Mouse (Mus musculus): ENCODE data around the gene Dcdc2c. TPM values are rescaled to one million over a fixed set of nuclear protein-coding genes. Genes with fewer than 3 reads are reported as not detected.

Gene Dcdc2c
- polyA plus RNA-seq, 1 experiment from 2014 or later = 0.12 TPM

DNA sequence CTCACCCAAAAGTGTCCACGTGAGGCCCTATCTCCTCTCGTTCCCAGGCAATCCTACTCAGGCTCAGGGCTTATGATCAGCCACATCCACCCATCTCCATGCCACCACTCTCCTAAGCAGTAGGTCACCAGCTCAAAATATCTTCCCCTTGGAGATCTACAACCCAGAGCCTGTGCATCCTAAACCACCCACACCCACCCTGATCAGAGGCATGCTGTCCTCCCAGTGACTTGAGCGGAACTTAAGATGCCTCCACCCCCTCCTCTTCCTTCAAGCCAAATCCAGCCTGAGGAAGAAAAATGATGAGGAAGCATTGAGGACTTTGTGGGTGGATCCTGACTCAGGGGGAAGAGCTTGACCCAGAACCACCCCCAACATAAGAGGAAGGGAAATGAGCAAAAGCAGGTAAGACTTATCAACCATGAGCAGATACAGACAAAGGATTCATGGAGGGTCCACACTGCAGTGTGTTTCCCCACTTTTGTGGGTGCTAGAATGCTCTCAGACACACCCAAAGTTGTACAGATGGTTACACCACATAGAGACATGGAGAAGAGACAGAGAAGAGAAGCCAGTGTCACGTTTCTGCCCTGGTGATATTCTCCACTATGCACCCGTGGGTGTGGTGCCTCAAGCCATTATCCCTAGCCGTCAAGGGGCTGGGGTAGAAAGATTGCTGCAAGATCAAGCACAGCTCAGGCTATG is 23.3 kb upstream of the Dcdc2c start:
- WGBS = 67% methylated on average over 6 of the region's 6 CpGs
- H3K9ac ChIP-seq = no peak overlapping the region
- H3K4me1 ChIP-seq = no peaks in the 10 kb centered on the region
- H3K4me3 ChIP-seq (replicated peaks) = no peak overlapping the region
- no peaks in the 10 kb centered on the region for H3K36me3 ChIP-seq
- no peak for ATAC-seq (ENCODE audit: insufficient read depth, low FRiP score, low read depth)
- H3K27ac ChIP-seq = no peak overlapping the region
- H3K9me3 ChIP-seq = no peaks in the 10 kb centered on the region
- H3K27me3 ChIP-seq (replicated peaks) = no peaks in the 10 kb centered on the region
- H3K4me2 ChIP-seq = no peak overlapping the region

DNA sequence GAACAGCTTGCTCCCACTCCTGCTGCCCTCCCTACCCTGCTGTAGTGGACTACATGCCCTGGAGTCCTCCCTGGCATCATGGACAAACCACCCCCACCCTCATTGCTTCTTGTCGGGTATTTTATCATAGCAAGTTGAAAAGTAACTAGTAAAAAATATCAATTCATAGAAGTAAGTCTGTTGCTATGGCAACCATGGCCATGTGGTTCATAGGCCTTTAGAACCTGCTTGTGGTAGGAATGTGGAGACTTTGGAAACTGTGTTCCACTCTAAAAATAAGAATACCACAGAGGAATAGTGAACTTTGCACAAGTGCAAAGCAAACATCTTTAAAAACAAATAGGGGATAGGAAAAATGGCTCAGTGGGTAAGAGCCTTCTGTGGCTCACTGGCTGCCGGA is 20.0 kb upstream of the Dcdc2c start:
- WGBS = 77% methylated on average over 2 of the region's 2 CpGs
- Histone ChIP-seq H3K4me3 (replicated peaks) (no peak overlapping the region), H3K27me3 (replicated peaks) (no peaks in the 10 kb centered on the region), H3K27ac (no peak overlapping the region), H3K4me1 (no peaks in the 10 kb centered on the region), H3K36me3 (no peaks in the 10 kb centered on the region), H3K9me3 (no peaks in the 10 kb centered on the region), H3K4me2 (no peak overlapping the region), H3K9ac (no peak overlapping the region)
- ATAC-seq (ENCODE audit: insufficient read depth, low FRiP score, low read depth) = no peak

DNA sequence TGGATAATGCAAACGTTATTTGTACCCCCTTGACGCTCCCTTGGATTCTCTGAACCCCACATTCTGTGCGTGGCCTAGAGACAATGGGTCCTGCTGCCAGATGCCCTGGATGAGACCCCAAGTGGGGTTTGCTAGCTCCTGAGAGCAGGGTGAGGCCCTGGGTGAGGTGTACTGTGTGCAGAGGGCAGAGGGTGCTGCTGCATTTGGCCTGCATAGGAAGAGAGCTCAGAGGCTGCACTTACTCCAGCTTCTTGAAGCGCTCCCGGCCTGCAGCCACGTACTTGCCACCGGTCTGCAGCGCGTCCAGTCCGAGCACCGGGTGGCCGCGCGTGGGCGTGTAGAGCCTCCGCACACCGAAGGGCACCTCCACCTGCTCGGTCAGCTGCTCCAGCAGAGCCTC is 424 bp downstream of the Dcdc2c start:
- Histone ChIP-seq H3K27ac (no peak overlapping the region), H3K4me1 (no peaks in the 10 kb centered on the region), H3K4me3 (replicated peaks) (no peak overlapping the region), H3K36me3 (no peaks in the 10 kb centered on the region), H3K9ac (no peak overlapping the region), H3K4me2 (no peak overlapping the region), H3K9me3 (no peaks in the 10 kb centered on the region), H3K27me3 (replicated peaks) (no peaks in the 10 kb centered on the region)
- no peak for ATAC-seq (ENCODE audit: insufficient read depth, low FRiP score, low read depth)
- 61% methylated on average over 18 of the region's 18 CpGs for WGBS

DNA sequence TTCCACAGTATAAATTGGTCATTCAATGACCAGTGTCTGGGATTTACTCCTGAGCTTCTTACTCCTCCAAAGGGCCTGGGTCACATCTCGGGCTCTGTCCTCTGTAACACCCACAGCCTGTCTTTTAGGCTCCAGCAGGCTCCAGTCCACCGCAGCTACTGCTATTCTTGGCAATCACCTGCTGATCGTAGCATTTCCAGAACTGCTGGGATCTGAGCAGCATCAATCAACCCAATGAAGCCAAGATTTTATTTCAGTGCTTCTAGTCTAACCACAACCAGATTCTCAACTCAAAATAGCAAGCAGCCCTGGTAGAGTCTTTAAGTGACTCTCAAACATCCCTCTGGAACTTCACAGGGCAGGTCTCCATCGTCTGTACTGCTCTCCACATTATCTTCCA is 3.3 kb downstream of the Dcdc2c start:
- H3K27ac ChIP-seq = no peak overlapping the region
- WGBS = 52% methylated on average over 4 of the region's 4 CpGs
- no peak overlapping the region for H3K4me3 ChIP-seq (replicated peaks)
- no peak overlapping the region for H3K9ac ChIP-seq
- no peak overlapping the region for H3K4me2 ChIP-seq
- H3K9me3 ChIP-seq = no peaks in the 10 kb centered on the region
- ATAC-seq (ENCODE audit: insufficient read depth, low FRiP score, low read depth) = no peak
- H3K27me3 ChIP-seq (replicated peaks) = no peaks in the 10 kb centered on the region
- no peaks in the 10 kb centered on the region for H3K4me1 ChIP-seq
- H3K36me3 ChIP-seq = no peaks in the 10 kb centered on the region

DNA sequence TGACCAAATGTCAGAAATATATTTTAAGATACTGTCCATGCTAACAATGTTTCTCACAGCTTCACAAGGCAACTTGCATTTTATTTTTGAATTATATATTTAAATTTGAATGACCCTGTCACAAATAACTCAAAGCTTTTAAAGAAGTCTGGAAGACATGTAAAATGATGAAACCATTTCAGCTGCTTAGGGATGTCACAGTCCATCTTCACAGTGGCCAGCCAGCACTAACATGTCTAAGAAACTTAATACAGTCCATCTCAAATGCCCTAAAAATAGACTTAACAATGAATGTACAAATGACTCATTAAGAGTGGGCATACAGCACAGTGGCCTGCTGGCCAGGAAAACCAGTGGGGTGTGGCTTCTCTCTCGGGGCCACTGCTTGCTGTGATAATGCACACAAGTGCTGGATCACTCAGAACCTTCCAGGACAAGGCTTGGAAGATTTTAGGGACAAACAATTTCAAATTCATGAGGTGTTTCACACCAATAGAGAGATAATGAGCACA is 37.9 kb downstream of the Dcdc2c start:
- Histone ChIP-seq H3K27me3 (replicated peaks) (no peaks in the 10 kb centered on the region), H3K4me3 (replicated peaks) (no peak overlapping the region), H3K36me3 (no peaks in the 10 kb centered on the region), H3K4me2 (no peak overlapping the region), H3K4me1 (no peaks in the 10 kb centered on the region), H3K27ac (no peak overlapping the region), H3K9ac (no peak overlapping the region), H3K9me3 (no peaks in the 10 kb centered on the region)
- 29% methylated on average over 1 of the region's 1 CpGs for WGBS
- no peak for ATAC-seq (ENCODE audit: insufficient read depth, low FRiP score, low read depth)

DNA sequence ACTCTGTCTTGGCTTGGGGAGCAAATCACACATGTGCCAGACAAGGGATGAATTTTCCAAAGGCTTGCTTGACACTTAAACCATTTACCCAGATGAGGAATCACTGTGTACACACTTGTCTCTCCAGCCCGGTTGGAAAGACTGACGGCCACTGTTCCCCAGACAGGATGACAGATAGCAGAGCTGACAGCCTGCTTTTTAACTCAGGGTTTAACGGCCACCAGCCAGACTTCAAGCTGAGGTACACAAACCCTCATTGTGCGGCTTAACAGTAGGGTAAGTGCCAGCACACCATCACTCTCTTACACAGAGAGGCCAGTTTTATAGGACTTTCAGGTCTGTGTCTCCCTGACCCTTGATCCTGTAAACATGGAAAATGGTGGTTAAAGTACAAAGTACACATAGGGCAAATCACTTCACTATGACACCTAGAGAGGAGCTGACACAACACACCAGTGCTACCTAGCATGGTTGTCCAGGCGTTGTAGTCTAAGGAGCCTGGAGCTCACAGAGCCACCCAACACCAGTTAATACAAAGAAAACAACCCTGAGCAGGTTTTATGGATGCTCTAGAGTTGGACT is 42.4 kb downstream of the Dcdc2c start:
- no peak overlapping the region for H3K9ac ChIP-seq
- no peak overlapping the region for H3K4me3 ChIP-seq (replicated peaks)
- no peaks in the 10 kb centered on the region for H3K36me3 ChIP-seq
- no peaks in the 10 kb centered on the region for H3K4me1 ChIP-seq
- no peak for ATAC-seq (ENCODE audit: insufficient read depth, low FRiP score, low read depth)
- H3K27ac ChIP-seq = no peak overlapping the region
- no peak overlapping the region for H3K4me2 ChIP-seq
- no peaks in the 10 kb centered on the region for H3K9me3 ChIP-seq
- no peaks in the 10 kb centered on the region for H3K27me3 ChIP-seq (replicated peaks)
- 28% methylated on average over 5 of the region's 5 CpGs for WGBS

DNA sequence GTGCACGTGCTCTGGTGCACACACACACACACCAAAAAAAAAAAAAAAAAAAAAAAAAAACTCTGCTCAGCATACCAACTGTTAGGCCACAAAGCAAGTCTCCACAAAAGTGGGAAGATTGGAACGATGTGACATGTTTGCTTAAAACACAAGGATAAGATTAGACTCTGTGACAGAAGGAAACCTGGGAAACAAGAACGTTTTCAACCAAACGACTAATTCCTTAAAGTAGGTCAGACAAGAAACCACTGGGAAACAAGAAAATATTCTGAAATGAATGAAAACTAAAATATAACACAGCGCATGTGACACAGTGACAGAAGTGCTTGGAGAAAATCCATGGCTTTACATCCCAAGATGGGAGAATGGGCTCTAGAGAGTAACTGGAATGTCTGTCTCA is 57.9 kb downstream of the Dcdc2c start:
- H3K4me3 ChIP-seq (replicated peaks) = no peak overlapping the region
- no peaks in the 10 kb centered on the region for H3K27me3 ChIP-seq (replicated peaks)
- H3K9me3 ChIP-seq = no peaks in the 10 kb centered on the region
- WGBS = 70% methylated on average over 5 of the region's 5 CpGs
- no peak overlapping the region for H3K9ac ChIP-seq
- ATAC-seq (ENCODE audit: insufficient read depth, low FRiP score, low read depth) = no peak
- no peaks in the 10 kb centered on the region for H3K4me1 ChIP-seq
- H3K36me3 ChIP-seq = no peaks in the 10 kb centered on the region
- H3K27ac ChIP-seq = no peak overlapping the region
- no peak overlapping the region for H3K4me2 ChIP-seq

DNA sequence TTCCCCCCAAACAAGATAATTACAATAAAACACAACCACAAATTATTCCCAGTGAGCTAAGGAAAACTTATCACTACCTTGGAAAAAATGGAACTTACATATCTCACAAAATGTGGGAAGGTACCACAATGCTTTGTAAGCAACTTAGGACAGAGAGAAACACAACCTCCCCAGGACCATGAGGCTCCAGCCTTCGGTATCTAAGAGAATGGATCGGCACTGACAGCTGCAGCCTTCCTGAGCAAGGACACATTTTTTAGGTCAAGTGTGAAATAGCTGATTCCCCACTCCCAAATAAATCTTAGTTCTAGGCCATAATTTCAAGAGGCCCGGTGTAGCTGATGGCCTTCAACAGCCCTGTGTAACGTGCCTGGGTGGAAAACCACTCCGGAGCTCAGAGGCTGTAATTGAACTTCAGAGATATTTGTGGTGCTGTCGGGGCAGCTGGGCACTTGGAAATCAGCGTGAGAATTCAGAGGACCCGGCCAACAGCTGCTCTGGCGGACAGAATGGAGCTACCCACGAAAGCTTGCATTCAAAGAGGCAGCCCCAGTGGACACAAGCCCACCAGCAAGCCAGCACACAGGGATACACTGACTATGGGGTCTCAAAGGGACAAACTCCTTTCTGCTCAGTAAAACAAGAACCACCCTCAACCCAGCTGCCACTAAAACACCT is 69.6 kb downstream of the Dcdc2c start:
- H3K9ac ChIP-seq = no peak overlapping the region
- no peak for ATAC-seq (ENCODE audit: insufficient read depth, low FRiP score, low read depth)
- no peak overlapping the region for H3K4me2 ChIP-seq
- no peaks in the 10 kb centered on the region for H3K4me1 ChIP-seq
- no peaks in the 10 kb centered on the region for H3K36me3 ChIP-seq
- WGBS = 60% methylated on average over 10 of the region's 10 CpGs
- H3K27ac ChIP-seq = no peak overlapping the region
- no peaks in the 10 kb centered on the region for H3K27me3 ChIP-seq (replicated peaks)
- H3K4me3 ChIP-seq (replicated peaks) = no peak overlapping the region
- H3K9me3 ChIP-seq = no peaks in the 10 kb centered on the region

DNA sequence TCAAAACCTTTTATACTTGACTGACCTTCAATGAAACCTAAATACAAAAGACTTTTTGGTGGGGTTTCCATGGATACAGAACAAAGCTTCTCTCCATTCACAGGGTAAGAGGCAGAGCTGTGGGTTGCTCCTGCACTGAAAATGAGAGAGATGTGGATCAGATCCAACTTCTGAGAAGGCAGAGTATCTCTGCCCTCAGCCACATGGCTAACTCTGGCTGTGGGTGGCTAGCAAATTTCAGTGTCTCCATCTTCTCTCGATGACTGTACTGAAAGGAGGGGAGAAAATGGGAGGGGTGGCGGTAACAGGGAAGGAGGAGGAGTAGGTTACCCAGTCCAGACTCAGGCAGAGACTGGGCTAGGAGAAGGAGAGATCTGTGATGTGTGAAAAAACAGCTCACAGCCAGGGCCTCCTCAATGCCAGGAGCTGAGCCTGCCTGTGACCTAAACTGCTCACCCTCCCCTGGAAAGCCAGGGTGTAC is 91.2 kb downstream of the Dcdc2c start:
- Histone ChIP-seq H3K27me3 (replicated peaks) (no peaks in the 10 kb centered on the region), H3K4me2 (no peak overlapping the region), H3K4me3 (replicated peaks) (no peak overlapping the region), H3K27ac (no peak overlapping the region), H3K9ac (no peak overlapping the region), H3K36me3 (no peaks in the 10 kb centered on the region), H3K4me1 (no peaks in the 10 kb centered on the region), H3K9me3 (no peaks in the 10 kb centered on the region)
- no peak for ATAC-seq (ENCODE audit: insufficient read depth, low FRiP score, low read depth)
- 68% methylated on average over 2 of the region's 2 CpGs for WGBS

DNA sequence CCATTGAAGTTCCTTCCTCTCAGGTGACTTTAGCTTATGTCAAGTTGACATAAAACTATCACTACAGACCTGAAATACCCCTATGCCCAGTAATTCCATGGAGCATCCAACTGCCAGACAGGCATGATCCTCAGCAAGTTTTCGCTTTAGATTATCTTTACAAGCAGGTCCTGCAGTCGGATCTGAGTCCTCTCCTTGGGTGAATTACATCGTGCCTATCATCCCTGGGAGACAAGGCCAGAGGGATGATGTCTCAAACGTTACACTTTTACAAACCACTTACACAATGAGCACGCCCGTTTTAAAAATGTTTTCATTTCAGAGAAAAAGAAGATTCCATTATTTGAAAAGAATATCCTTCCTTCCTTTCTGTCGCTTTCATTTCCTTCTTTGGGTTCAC is 91.7 kb downstream of the Dcdc2c start:
- no peaks in the 10 kb centered on the region for H3K36me3 ChIP-seq
- 73% methylated on average over 7 of the region's 7 CpGs for WGBS
- no peak overlapping the region for H3K4me3 ChIP-seq (replicated peaks)
- no peak overlapping the region for H3K27ac ChIP-seq
- H3K9me3 ChIP-seq = no peaks in the 10 kb centered on the region
- ATAC-seq (ENCODE audit: insufficient read depth, low FRiP score, low read depth) = no peak
- no peaks in the 10 kb centered on the region for H3K4me1 ChIP-seq
- no peaks in the 10 kb centered on the region for H3K27me3 ChIP-seq (replicated peaks)
- no peak overlapping the region for H3K9ac ChIP-seq
- no peak overlapping the region for H3K4me2 ChIP-seq

DNA sequence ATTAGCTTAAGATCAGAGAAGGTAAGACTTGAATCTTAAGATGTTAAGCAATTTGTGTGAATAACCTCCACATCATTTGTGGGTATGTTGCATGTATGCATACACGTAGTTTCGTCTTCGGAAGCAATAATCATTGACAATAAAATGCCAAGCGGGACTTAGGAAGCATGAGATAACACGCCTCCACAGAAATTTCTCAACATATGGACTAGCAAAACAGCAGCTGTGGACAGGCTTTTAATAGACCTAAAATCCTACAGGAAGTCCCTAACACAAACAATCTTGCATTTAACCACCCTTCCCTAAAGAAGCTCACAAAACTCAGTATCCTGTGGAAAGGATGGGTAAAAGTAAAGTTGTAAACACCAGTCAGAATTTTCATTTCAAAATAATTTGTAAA is 93.4 kb downstream of the Dcdc2c start:
- Histone ChIP-seq H3K36me3 (no peaks in the 10 kb centered on the region), H3K9ac (no peak overlapping the region), H3K4me1 (no peaks in the 10 kb centered on the region), H3K9me3 (no peaks in the 10 kb centered on the region), H3K4me3 (replicated peaks) (no peak overlapping the region), H3K27ac (no peak overlapping the region), H3K4me2 (no peak overlapping the region), H3K27me3 (replicated peaks) (no peaks in the 10 kb centered on the region)
- no peak for ATAC-seq (ENCODE audit: insufficient read depth, low FRiP score, low read depth)
- 78% methylated on average over 5 of the region's 5 CpGs for WGBS

DNA sequence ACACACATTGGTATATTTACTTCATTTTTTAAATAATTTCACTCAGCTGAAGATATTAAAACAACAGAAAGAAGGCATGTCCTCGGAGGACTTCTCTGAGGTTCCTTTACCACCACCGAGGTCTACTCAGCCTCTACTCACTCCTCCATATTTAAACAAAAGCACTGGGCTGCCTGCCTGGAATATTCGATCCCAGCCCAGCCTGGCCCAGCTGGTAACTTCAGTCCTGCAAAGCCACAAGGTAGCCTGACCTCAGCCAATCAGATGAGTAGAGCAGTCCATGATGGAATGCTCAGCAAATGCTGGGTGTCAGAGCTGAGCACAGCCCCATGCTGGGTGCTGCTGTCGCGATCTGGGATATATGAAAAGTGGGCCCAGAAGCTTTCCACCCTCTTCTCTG is 115.7 kb downstream of the Dcdc2c start:
- WGBS = 58% methylated on average over 5 of the region's 5 CpGs
- H3K4me1 ChIP-seq = no peaks in the 10 kb centered on the region
- H3K27ac ChIP-seq = no peak overlapping the region
- H3K9me3 ChIP-seq = no peaks in the 10 kb centered on the region
- no peak overlapping the region for H3K4me3 ChIP-seq (replicated peaks)
- no peaks in the 10 kb centered on the region for H3K36me3 ChIP-seq
- no peak overlapping the region for H3K9ac ChIP-seq
- H3K27me3 ChIP-seq (replicated peaks) = no peaks in the 10 kb centered on the region
- ATAC-seq (ENCODE audit: insufficient read depth, low FRiP score, low read depth) = no peak
- no peak overlapping the region for H3K4me2 ChIP-seq

Measured in stomach, embryonic 15.5 days (tissue).